Mouse (Mus musculus) heart, adult 2 months (tissue): ENCODE data around the gene Ttll11. TPM values are rescaled to one million over a fixed set of nuclear protein-coding genes. Genes with fewer than 3 reads are reported as not detected.

ENCODE experiments used
- DNase-seq, 2 experiments: peaks; one replicate each; pipeline ENCODE4 v3.0.0; 2021
- H3K27ac ChIP-seq: fragments of 200-600 bp; 2 replicates; pipeline ENCODE4 v1.8.1; 2022
- H3K27me3 ChIP-seq: fragments of 200-500 bp; 2 replicates; pipeline ENCODE4 v1.6.1; 2012; ENCODE audit warnings: mild to moderate bottlenecking, low read length, inconsistent platforms, mixed read lengths; ENCODE audit not compliant: control insufficient read depth, insufficient read depth
- H3K36me3 ChIP-seq: fragments of 200-500 bp; 2 replicates; pipeline ENCODE4 v1.6.1; 2012; ENCODE audit warnings: low read length, inconsistent platforms; ENCODE audit not compliant: control insufficient read depth, insufficient read depth
- H3K4me1 ChIP-seq: fragments of 200-500 bp; 2 replicates; pipeline ENCODE4 v1.6.1; 2011; ENCODE audit warnings: low read length; ENCODE audit not compliant: control insufficient read depth, insufficient read depth
- H3K4me3 ChIP-seq: fragments of 200-600 bp; 2 replicates; pipeline ENCODE4 v1.8.1; 2022
- H3K79me2 ChIP-seq: fragments of 200-500 bp; replicated peaks from 2 replicates; pipeline ENCODE4 v1.6.1; 2012; ENCODE audit warnings: mild to moderate bottlenecking, inconsistent platforms, low read length, moderate library complexity, mixed read lengths; ENCODE audit not compliant: control insufficient read depth, insufficient read depth
- H3K9ac ChIP-seq: fragments of 200-500 bp; 2 replicates; pipeline ENCODE4 v1.6.1; 2012; ENCODE audit warnings: low read depth, mild to moderate bottlenecking, control low read depth, inconsistent platforms, low read length, mixed read lengths
- CTCF ChIP-seq: fragments of 200-600 bp; IDR thresholded peaks from 2 replicates; pipeline ENCODE4 v1.8.1; 2022; ENCODE audit warnings: antibody characterized with exemption, mild to moderate bottlenecking, moderate library complexity
- EP300 ChIP-seq: fragments of 200-500 bp; IDR thresholded peaks from 2 replicates; pipeline ENCODE4 v1.6.1; 2011; ENCODE audit warnings: low read depth, low read length, control low read depth; ENCODE audit not compliant: insufficient read depth
- POLR2A ChIP-seq: fragments of 200-500 bp; IDR thresholded peaks from 2 replicates; pipeline ENCODE4 v1.6.1; 2011; ENCODE audit warnings: mild to moderate bottlenecking, low read depth, low read length, control low read depth; ENCODE audit not compliant: insufficient read depth
- WGBS: fragments of 180-500 bp; shearing (Covaris S2); methylation state at CpG from one replicate; pipeline ENCODE4 v1.1.7; 2018; 5-methylcytosine and 5-hydroxymethylcytosine counted together
- intact Hi-C: fragments of 180-260 bp; cut with DNase I; formaldehyde crosslinking; loops from one replicate; pipeline ENCODE4 v1.15.1; 2025
- polyA plus RNA-seq: library from polyadenylated mRNA; depleted of rRNA; stranded (reverse); fragments of >200 nt; gene quantifications from 2 replicates; pipeline ENCODE4 v1.2.3, GENCODE M21; 2012
- total RNA-seq, 2 experiments: library from RNA; stranded (reverse); gene quantifications; 2 replicates each; pipeline ENCODE4 v1.2.3; 2021

Ttll11 gene
- total and polyA plus RNA-seq, 3 experiments, result 1.2 to 2.2 (median 1.5) TPM

- TF ChIP-seq EP300, result no peak
- Histone ChIP-seq H3K27ac (no peak overlapping the region), H3K9ac (no peak overlapping the region), H3K4me1 (peaks cover 9% of the 10 kb centered on the region), H3K27me3 (no peaks in the 10 kb centered on the region), H3K79me2 (no peaks in the 10 kb centered on the region), H3K36me3 (no peaks in the 10 kb centered on the region), H3K4me3 (no peak overlapping the region)
- DNase-seq, result peak in 1 of 2 experiments; percentile 32
- intact Hi-C loops, result no loop called here
- WGBS, result 28% methylated on average over 11 of the region's 11 CpGs
Observed at GRCm38 (mm10) chr2:35832742-35833425, 146.8 kb downstream of the Ttll11 start.

GRCm38 (mm10) chr2:35831904-35832581 lies 147.7 kb downstream of the Ttll11 start:
- no peak for DNase-seq
- H3K27ac ChIP-seq, result no peak overlapping the region
- H3K4me3 ChIP-seq, result no peak overlapping the region
- H3K9ac ChIP-seq, result no peak overlapping the region
- H3K27me3 ChIP-seq, result no peaks in the 10 kb centered on the region
- H3K4me1 ChIP-seq, result peaks cover 9% of the 10 kb centered on the region
- no peak for TF ChIP-seq CTCF
- TF ChIP-seq POLR2A, result no peak
- TF ChIP-seq EP300, result no peak
- intact Hi-C loops, result no loop called here
- no peaks in the 10 kb centered on the region for H3K79me2 ChIP-seq
- H3K36me3 ChIP-seq, result no peaks in the 10 kb centered on the region
- WGBS, result 85% methylated on average over 10 of the region's 10 CpGs

- WGBS, result 55% methylated on average over 6 of the region's 6 CpGs
- no peaks in the 10 kb centered on the region for H3K79me2 ChIP-seq
- intact Hi-C loops, result no loop called here
- no peaks in the 10 kb centered on the region for H3K36me3 ChIP-seq
- no peak overlapping the region for H3K27ac ChIP-seq
- no peak for DNase-seq
- no peak for TF ChIP-seq POLR2A
- TF ChIP-seq CTCF, result no peak
- TF ChIP-seq EP300, result no peak
- no peaks in the 10 kb centered on the region for H3K27me3 ChIP-seq
- peaks cover 9% of the 10 kb centered on the region for H3K4me1 ChIP-seq
- no peak overlapping the region for H3K9ac ChIP-seq
- H3K4me3 ChIP-seq, result no peak overlapping the region
Observed at GRCm38 (mm10) chr2:35830966-35831903, 148.5 kb downstream of the Ttll11 start.

- TF ChIP-seq EP300 (no peak), CTCF (no peak), POLR2A (no peak)
- Histone ChIP-seq H3K4me1 (peaks cover 11% of the 10 kb centered on the region), H3K4me3 (no peak overlapping the region), H3K36me3 (no peaks in the 10 kb centered on the region), H3K9ac (no peak overlapping the region), H3K27ac (no peak overlapping the region), H3K27me3 (no peaks in the 10 kb centered on the region), H3K79me2 (no peaks in the 10 kb centered on the region)
- intact Hi-C loops, result no loop called here
- DNase-seq, result no peak
- 88% methylated on average over 4 of the region's 4 CpGs for WGBS
Observed at GRCm38 (mm10) chr2:35829136-35829535, 150.6 kb downstream of the Ttll11 start.

GRCm38 (mm10) chr2:35827886-35828285 lies 151.8 kb downstream of the Ttll11 start:
- no peak overlapping the region for H3K27ac ChIP-seq
- no peak overlapping the region for H3K4me3 ChIP-seq
- no peak for DNase-seq
- no peaks in the 10 kb centered on the region for H3K79me2 ChIP-seq
- TF ChIP-seq POLR2A (no peak), CTCF (no peak), EP300 (no peak)
- intact Hi-C loops, result no loop called here
- no peaks in the 10 kb centered on the region for H3K36me3 ChIP-seq
- no peak overlapping the region for H3K9ac ChIP-seq
- H3K4me1 ChIP-seq, result peaks cover 11% of the 10 kb centered on the region
- 91% methylated on average over 4 of the region's 4 CpGs for WGBS
- H3K27me3 ChIP-seq, result no peaks in the 10 kb centered on the region

GRCm38 (mm10) chr2:35825157-35825556 lies 154.6 kb downstream of the Ttll11 start:
- H3K9ac ChIP-seq, result no peak overlapping the region
- TF ChIP-seq EP300, result no peak
- no peak overlapping the region for H3K27ac ChIP-seq
- DNase-seq, result no peak
- H3K4me1 ChIP-seq, result peaks cover 2% of the 10 kb centered on the region; the same call in 1 of the 2 replicates
- WGBS, result 74% methylated on average over 7 of the region's 7 CpGs
- no peaks in the 10 kb centered on the region for H3K79me2 ChIP-seq
- intact Hi-C loops, result no loop called here
- H3K4me3 ChIP-seq, result no peak overlapping the region
- H3K27me3 ChIP-seq, result no peaks in the 10 kb centered on the region
- no peaks in the 10 kb centered on the region for H3K36me3 ChIP-seq
